Mouse (Mus musculus): ENCODE measurements at regions not wholly inside any gene's neighbourhood (a gene's known extent, or its start where the extent isn't known, plus 50 kb on each side); places are given as distances from the start of the nearest gene placed in this dataset.

GRCm38 (mm10) chr1:137865030-137865429, 310.5 kb downstream of the Ptprc start:
- DNase-seq (ENCODE audit: low spot score), result no peak

GRCm38 (mm10) chr1:137863506-137863905, 312.0 kb downstream of the Ptprc start:
- DNase-seq (ENCODE audit: low spot score), result no peak

- no peak for DNase-seq (ENCODE audit: low spot score)
Observed at GRCm38 (mm10) chr1:137852262-137852661, 323.2 kb downstream of the Ptprc start.

GRCm38 (mm10) chr1:137847311-137847923, 328.1 kb downstream of the Ptprc start:
- no peak for DNase-seq (ENCODE audit: low spot score)

- DNase-seq (ENCODE audit: low spot score), result no peak
Observed at GRCm38 (mm10) chr1:137846857-137847256, 328.7 kb downstream of the Ptprc start.

GRCm38 (mm10) chr1:137840531-137840930, 335.0 kb downstream of the Ptprc start:
- DNase-seq (ENCODE audit: low spot score), result no peak

- DNase-seq (ENCODE audit: low spot score), result no peak
Observed at GRCm38 (mm10) chr1:137839703-137840102, 335.8 kb downstream of the Ptprc start.

GRCm38 (mm10) chr1:137839263-137839662, 336.2 kb downstream of the Ptprc start:
- no peak for DNase-seq (ENCODE audit: low spot score)

- no peak for DNase-seq (ENCODE audit: low spot score)
Observed at GRCm38 (mm10) chr1:137838357-137838756, 337.2 kb downstream of the Ptprc start.

GRCm38 (mm10) chr1:137833535-137833934, 342.0 kb downstream of the Ptprc start:
- no peak for DNase-seq (ENCODE audit: low spot score)

- DNase-seq (ENCODE audit: low spot score), result no peak
Observed at GRCm38 (mm10) chr1:137831284-137831683, 344.2 kb downstream of the Ptprc start.

GRCm38 (mm10) chr1:137827379-137827778, 348.1 kb downstream of the Ptprc start:
- DNase-seq (ENCODE audit: low spot score), result no peak

- DNase-seq (ENCODE audit: low spot score), result no peak
Observed at GRCm38 (mm10) chr1:137815401-137815888, 360.1 kb downstream of the Ptprc start.

- no peak for DNase-seq (ENCODE audit: low spot score)
Observed at GRCm38 (mm10) chr1:137814556-137814955, 361.0 kb downstream of the Ptprc start.

GRCm38 (mm10) chr1:137813716-137814115, 361.8 kb downstream of the Ptprc start:
- DNase-seq (ENCODE audit: low spot score), result no peak

- no peak for DNase-seq (ENCODE audit: low spot score)
Observed at GRCm38 (mm10) chr1:137811981-137812380, 363.5 kb downstream of the Ptprc start.

- DNase-seq (ENCODE audit: low spot score), result no peak
Observed at GRCm38 (mm10) chr1:137806742-137807141, 368.8 kb downstream of the Ptprc start.

- DNase-seq (ENCODE audit: low spot score), result no peak
Observed at GRCm38 (mm10) chr1:137806252-137806651, 369.3 kb downstream of the Ptprc start.

GRCm38 (mm10) chr1:137802119-137802518, 373.4 kb downstream of the Ptprc start:
- DNase-seq (ENCODE audit: low spot score), result no peak

- no peak for DNase-seq (ENCODE audit: low spot score)
Observed at GRCm38 (mm10) chr1:137800752-137801151, 374.8 kb downstream of the Ptprc start.

- no peak for DNase-seq (ENCODE audit: low spot score)
Observed at GRCm38 (mm10) chr1:137788789-137789188, 386.7 kb downstream of the Ptprc start.

- no peak for DNase-seq (ENCODE audit: low spot score)
Observed at GRCm38 (mm10) chr1:137786653-137787052, 388.9 kb downstream of the Ptprc start.

GRCm38 (mm10) chr1:137774586-137774985, 400.9 kb downstream of the Ptprc start:
- DNase-seq (ENCODE audit: low spot score), result no peak

- no peak for DNase-seq (ENCODE audit: low spot score)
Observed at GRCm38 (mm10) chr1:137760797-137761196, 414.7 kb downstream of the Ptprc start.

Data from ovary, postnatal 14 days (tissue).